Mouse (Mus musculus) forebrain, embryonic 12.5 days (tissue): ENCODE measurements around the gene Rbm7. TPM values are rescaled to one million over a fixed set of nuclear protein-coding genes. Genes with fewer than 3 reads are reported as not detected.

Experiments used
- ATAC-seq: fragments of 200-750 bp; cut with Nextera tagmentation; 2 replicates; pipeline ENCODE4 v1.8.0; 2017; ENCODE audit warnings: moderate TSS enrichment; ENCODE audit not compliant: low FRiP score
- H3K27ac ChIP-seq: fragments of 300-500 bp; sonication (generic); 2 replicates; pipeline ENCODE4 v1.5.1; 2016; ENCODE audit warnings: mild to moderate bottlenecking
- H3K27me3 ChIP-seq: fragments of 300-500 bp; sonication (generic); 2 replicates; pipeline ENCODE4 v1.6.1; 2016; ENCODE audit warnings: mild to moderate bottlenecking
- H3K36me3 ChIP-seq: fragments of 300-500 bp; sonication (generic); replicated peaks from 2 replicates; pipeline ENCODE4 v1.6.1; 2016; ENCODE audit warnings: mild to moderate bottlenecking
- H3K4me1 ChIP-seq: fragments of 300-500 bp; sonication (generic); 2 replicates; pipeline ENCODE4 v1.6.1; 2016
- H3K4me2 ChIP-seq: fragments of 300-500 bp; sonication (generic); 2 replicates; pipeline ENCODE4 v1.6.1; 2016; ENCODE audit warnings: mild to moderate bottlenecking, moderate library complexity
- H3K4me3 ChIP-seq: fragments of 300-500 bp; sonication (generic); replicated peaks from 2 replicates; pipeline ENCODE4 v1.5.1; 2016; ENCODE audit warnings: mild to moderate bottlenecking
- H3K9ac ChIP-seq: fragments of 300-500 bp; sonication (generic); 2 replicates; pipeline ENCODE4 v1.6.1; 2016; ENCODE audit warnings: mild to moderate bottlenecking
- H3K9me3 ChIP-seq: fragments of 300-500 bp; sonication (generic); 2 replicates; pipeline ENCODE4 v1.6.1; 2016
- WGBS: fragments of 180-500 bp; shearing (Covaris S2); methylation state at CpG from one replicate; pipeline ENCODE4 v1.1.7; 2016; 5-methylcytosine and 5-hydroxymethylcytosine counted together
- microRNA-seq: library from miRNA; unstranded; fragments of <30 nt; microRNA quantifications from one replicate; pipeline ENCODE4, GENCODE M21; 2017
- polyA plus RNA-seq: library from polyadenylated mRNA; unstranded; fragments of >200 nt; fragmentation: Nextera tagmentation; extraction: Ambion mirVana; gene quantifications from 2 replicates; pipeline ENCODE4 v1.2.1, GENCODE M21; 2016

Gene Rbm7
- polyA plus RNA-seq, 1 experiment from 2014 or later, result 111 TPM

- 87% methylated on average over 17 of the region's 17 CpGs for WGBS
- H3K9ac ChIP-seq, result no peak overlapping the region
- H3K27ac ChIP-seq, result no peak overlapping the region
- H3K27me3 ChIP-seq, result no peaks in the 10 kb centered on the region
- no peaks in the 10 kb centered on the region for H3K36me3 ChIP-seq
- H3K4me1 ChIP-seq, result no peaks in the 10 kb centered on the region
- ATAC-seq, result no peak
- H3K9me3 ChIP-seq, result no peaks in the 10 kb centered on the region
- no peak overlapping the region for H3K4me2 ChIP-seq
- H3K4me3 ChIP-seq, result no peak overlapping the region
These were observed 45.0 kb downstream of the Rbm7 start for GRCm38 (mm10) chr9:48450066-48450465.

DNA sequence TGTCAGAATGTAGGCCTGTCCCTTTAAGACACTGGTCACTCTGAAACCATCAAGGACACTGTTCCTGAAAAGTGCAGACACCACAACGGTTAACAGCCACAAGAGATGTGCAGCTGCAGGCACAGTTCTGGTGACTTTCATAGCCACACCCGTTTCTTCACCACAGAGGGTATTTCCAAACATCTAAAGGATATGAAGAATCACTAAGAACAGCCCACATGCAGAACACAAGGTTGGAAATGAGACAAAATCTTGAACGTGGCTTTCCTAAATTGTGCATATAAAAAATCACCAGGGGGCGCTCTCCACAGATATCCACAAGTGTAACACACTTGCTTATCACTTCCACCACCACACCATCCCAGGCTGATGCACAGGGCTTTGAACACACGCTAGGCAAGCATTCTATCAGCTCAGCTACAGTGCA, 47.3 kb downstream of the Rbm7 start:
- Histone ChIP-seq H3K4me1 (no peaks in the 10 kb centered on the region), H3K4me2 (no peak overlapping the region), H3K27ac (no peak overlapping the region), H3K27me3 (no peaks in the 10 kb centered on the region), H3K36me3 (no peaks in the 10 kb centered on the region), H3K9me3 (no peaks in the 10 kb centered on the region), H3K4me3 (no peak overlapping the region), H3K9ac (no peak overlapping the region)
- WGBS, result 39% methylated on average over 5 of the region's 5 CpGs
- ATAC-seq, result no peak

DNA sequence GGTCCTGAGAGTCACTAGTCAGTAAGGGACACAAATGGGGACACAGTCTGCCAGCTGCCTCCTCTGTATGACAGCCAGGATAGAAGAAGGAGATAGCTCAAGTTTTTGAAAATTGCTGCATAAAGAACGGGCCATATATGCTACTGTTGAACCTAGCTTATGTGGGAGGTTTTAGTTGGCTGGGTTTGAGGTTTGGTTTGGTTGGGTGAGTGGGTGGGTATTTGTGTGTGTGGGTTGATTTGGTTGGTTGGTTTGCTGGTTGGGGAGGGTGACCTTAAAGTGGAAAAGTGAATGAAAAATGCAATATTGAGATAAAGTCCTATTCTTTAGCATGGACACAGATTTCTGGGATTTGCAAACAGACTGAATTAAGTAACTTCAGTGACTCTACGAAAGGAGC, 50.3 kb downstream of the Rbm7 start:
- Histone ChIP-seq H3K4me2 (no peak overlapping the region), H3K4me3 (no peak overlapping the region), H3K9me3 (no peaks in the 10 kb centered on the region), H3K9ac (no peak overlapping the region), H3K4me1 (no peaks in the 10 kb centered on the region), H3K27ac (no peak overlapping the region), H3K27me3 (no peaks in the 10 kb centered on the region), H3K36me3 (no peaks in the 10 kb centered on the region)
- WGBS, result 90% methylated on average over 2 of the region's 2 CpGs
- no peak for ATAC-seq

- no peaks in the 10 kb centered on the region for H3K36me3 ChIP-seq
- H3K27ac ChIP-seq, result no peak overlapping the region
- no peaks in the 10 kb centered on the region for H3K4me1 ChIP-seq
- H3K9me3 ChIP-seq, result no peaks in the 10 kb centered on the region
- no peak overlapping the region for H3K9ac ChIP-seq
- H3K27me3 ChIP-seq, result no peaks in the 10 kb centered on the region
- no peak for ATAC-seq
- no peak overlapping the region for H3K4me2 ChIP-seq
- no peak overlapping the region for H3K4me3 ChIP-seq
- WGBS, result 83% methylated on average over 1 of the region's 1 CpGs
These were observed 51.2 kb downstream of the Rbm7 start for GRCm38 (mm10) chr9:48443873-48444272.

Small RNA genes lying within 50 kb of the gene (microRNA-seq; reads per million reads assigned to microRNA genes)
- gene Gm23653, result not detected

Other genes with a start within 250 kb of the Rbm7 start
- 0.42 and 0.60 TPM in 2 replicates for gene Nxpe2, start 141.8 kb downstream of the Rbm7 start, polyA plus RNA-seq
- gene Rexo2, start 14.7 kb downstream of the Rbm7 start, polyA plus RNA-seq, result 95.8 and 107 TPM in 2 replicates
- gene Gm5617, start 143 bp upstream of the Rbm7 start, polyA plus RNA-seq, result 37.0 and 39.1 TPM in 2 replicates
- gene Nnmt, start 109.9 kb upstream of the Rbm7 start, polyA plus RNA-seq, result 1.2 and 2.1 TPM in 2 replicates